Mouse (Mus musculus) urinary bladder, postnatal 10 days (tissue): ENCODE results near the gene Katnb1.

Experiments
- DNase-seq: peaks from one replicate; pipeline ENCODE4 v3.0.0; 2022; ENCODE audit warnings: low spot score

Katnb1 gene

DNA sequence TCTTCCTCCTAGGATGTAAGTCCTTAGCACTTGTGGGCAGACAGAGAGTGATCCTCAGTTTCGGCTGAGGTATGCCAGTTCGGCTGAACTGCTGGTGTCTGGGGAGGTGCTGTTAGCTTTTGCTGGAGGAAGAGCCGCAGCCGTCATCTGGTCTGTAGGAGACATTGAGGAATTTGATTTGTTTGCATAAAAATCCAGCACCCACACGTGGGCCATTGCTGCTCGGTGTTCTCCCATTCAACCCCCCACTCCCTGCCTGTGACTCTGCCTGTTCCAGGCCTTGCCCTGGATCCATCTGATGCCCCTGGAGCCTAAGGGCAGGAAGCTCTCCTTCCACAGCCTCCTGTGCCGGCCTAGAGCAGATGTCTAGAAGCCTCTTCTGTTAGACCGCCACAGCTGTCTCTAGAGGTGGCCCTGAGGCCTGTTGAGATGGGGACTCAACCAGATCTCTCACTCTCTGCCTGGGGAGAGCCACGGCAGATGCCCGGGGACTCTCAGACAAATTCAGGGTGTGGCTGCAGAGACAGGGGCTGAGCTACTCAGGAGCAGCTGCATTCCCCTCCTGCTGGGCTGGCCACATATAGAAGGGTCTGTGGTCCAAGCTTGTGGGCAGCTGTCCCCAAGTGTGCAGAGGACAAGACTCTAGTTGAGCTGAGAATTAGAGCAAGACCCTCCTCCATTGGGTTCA is 3.9 kb downstream of the Katnb1 start:
- no peak for DNase-seq

DNA sequence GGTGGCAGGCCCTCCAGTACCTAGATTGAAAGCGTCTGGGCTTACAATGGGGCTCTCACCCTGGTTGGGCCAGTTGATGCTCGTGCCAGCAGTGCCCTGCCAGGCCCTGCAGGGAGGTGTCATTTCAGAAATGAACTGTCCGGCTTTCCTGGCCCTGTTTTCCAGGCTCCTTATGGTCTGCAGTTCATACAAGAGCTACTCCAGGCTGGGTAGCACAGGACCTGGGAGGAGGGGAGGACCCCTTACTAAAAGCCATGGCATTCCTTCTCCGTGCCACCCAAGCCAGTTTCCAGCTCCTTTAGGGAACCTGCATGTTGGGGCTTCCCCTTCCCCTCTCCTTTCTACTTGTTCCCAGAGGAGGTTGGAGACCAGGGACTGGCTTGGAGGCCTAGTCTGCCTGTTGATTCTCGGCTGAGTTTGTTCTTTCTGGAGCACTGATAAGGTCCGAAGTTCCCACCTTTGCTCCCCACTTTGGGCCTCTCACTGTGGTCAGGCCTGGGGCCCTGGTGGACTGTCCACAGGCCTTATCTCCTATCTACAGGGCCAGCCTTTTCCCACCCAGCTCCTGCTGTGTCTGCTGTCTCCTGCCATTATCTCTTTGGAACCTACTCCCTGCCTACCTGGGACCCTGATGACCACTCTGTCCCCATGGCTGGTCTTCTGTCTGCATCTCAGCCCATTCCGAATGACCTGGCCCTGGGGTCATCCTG is 4.6 kb downstream of the Katnb1 start:
- DNase-seq, result no peak

DNA sequence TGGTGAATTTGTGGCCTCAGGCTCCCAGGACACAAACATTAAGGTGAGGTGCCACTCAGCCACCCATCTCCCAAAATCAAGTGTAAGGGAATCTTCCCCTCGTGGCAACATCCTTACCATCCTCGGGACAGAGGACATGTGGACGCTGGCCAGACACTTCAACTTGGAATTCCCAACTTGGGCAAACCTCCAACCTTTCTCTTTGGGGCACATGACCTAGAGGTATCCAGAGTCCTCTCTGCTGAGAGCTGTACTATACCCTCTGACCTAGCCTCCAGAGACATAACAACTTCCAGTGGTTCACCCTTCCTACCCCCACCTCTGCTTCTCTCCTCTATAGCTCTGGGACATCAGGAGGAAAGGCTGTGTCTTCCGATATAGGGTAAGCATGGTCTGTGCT is 12.6 kb downstream of the Katnb1 start:
- DNase-seq, result no peak

DNA sequence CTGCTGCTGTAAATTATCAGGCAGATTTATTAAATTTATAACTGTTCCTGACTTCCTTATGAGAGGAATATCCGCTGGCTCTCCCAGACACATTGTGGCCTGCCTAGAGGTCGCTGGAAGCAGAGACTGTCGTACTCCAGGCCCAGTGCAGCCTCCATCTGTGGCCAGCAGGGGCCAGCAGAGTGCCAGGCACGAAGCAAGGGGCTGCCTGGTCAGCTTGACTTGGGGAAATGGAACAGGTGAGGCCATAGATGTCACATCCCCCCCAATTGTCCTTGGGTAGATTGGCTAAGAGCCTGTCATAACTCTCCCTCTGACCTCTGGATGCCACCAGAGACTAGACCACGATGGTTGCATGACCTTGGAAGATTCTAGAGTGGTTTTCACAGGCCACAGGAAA is 18.0 kb downstream of the Katnb1 start:
- no peak for DNase-seq

DNA sequence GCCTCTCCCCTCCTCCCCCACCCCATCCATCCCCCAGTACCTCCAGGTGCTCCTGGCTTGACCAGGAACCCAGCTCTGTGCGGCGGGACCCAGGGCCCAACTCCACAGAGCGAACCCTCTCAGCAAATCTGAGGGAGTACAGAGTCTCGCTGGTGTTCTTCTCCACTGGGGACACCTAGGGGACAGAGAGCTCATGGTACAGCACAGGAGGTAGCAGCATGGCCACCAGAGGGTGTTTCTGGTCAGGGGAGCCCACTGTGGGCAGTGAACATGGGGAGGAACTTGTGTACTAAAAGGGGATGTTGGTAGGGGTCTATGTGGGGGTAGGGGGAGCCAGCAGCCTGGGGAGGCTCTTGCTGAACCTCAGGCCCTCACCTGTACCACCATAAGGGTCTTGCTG is 21.0 kb downstream of the Katnb1 start:
- DNase-seq, result no peak

DNA sequence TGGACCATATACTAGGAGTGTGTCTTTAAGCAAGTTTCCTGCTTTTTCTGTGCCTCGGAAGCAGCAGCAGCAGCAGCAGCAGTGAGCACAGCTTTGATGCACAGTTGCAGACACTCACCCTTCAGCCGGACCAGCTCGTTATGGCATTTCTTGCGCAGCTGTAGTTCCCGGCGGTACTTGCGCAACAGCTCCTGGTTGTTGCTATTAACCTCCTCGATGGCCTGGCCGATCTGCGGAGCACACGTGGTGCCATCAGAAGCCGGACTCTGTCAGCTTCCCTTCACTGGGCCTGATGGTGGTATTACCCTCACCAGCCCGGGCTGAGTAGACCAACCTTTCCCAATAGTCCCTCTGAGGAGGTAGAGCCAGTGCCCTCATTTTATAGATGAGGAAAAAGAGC is 26.3 kb downstream of the Katnb1 start:
- no peak for DNase-seq

DNA sequence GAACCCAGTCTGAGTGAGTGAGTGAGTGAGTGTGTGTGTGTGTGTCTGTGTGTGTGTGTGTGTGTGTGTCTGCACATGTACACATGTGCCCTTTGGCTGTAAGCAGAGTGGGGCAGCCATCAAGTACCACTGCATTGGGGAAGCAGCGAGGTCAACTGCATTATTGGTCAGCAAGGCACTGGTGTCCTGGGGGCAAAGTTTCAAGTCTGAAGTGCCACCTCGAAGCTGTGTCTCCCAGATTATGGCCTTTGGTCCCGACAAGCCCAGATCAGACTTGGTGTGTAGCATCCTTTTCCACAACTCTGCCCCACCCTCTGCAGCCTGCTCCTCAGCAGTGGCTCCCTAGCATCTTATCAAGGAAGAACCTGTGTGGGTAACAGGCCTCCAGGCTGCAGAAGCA is 31.6 kb downstream of the Katnb1 start:
- DNase-seq, result no peak

DNA sequence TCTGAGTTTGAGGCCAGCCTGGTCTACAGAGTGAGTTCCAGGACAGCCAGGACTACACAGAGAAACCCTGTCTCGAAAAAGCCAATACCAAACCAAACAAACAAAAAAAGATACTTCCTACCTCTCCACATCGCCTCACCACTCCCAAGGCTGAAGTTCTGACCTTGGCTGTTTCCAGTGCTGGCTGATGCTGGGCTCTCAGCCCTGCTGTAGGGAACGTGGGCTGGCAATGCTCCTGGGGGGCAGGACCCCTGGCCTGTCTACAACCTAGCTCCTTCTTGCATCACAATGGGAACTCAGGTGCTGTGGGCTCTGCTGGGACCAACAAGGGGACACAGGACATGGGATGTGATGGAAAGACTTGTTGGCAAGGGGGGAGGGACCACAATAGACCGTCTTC is 32.1 kb downstream of the Katnb1 start:
- DNase-seq, result no peak

- no peak for DNase-seq
Measured at GRCm38 (mm10) chr8:95113750-95114149, 32.8 kb downstream of the Katnb1 start.

- DNase-seq, result no peak
Measured at GRCm38 (mm10) chr8:95123455-95123854, 42.5 kb downstream of the Katnb1 start.

- no peak for DNase-seq
Measured at GRCm38 (mm10) chr8:95126497-95126896, 45.5 kb downstream of the Katnb1 start.

DNA sequence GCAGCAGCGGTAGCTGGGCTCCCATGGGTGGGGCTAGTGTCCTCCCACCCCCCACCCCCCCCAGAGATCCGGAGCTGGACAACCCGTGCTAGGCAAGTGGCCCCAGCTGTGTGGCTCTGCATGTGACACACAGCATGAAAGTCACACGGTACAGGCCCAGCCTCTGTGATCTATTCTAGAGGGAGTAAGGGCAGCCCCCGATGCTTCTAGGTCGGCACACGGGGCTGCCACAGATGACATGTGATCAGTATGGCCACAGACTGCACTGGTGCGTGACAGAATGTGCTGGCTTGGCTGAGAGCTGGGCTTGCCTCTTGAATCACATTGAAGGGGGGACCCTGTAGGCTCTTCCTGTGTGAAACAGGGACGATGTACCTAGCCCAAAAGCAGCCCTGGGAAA is 46.7 kb downstream of the Katnb1 start:
- no peak for DNase-seq

DNA sequence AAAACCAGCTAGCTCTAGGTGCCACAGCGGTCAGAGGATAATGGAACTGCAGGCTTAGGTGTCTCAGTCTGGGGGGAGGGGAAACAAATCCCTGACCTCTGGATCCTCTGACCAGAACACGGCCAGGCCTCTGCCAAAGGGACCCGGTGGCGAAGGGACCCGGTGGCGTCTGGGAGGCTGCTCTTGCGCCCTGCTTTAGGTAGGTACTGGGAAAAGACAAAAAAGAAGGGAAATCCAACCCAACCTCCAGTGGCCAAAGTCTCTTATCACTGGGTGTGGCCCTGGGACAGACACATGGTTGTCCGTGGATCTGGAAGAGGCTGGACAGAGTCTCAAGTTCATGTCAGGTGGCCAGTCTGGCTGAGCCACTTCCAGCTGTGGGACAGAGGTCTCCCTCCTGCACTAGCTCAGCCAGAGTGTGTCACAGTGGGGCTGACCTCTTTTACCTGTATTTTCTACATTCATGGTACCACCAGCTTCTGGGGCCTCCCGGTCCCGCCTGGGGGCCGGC is 47.8 kb downstream of the Katnb1 start:
- DNase-seq, result no peak

DNA sequence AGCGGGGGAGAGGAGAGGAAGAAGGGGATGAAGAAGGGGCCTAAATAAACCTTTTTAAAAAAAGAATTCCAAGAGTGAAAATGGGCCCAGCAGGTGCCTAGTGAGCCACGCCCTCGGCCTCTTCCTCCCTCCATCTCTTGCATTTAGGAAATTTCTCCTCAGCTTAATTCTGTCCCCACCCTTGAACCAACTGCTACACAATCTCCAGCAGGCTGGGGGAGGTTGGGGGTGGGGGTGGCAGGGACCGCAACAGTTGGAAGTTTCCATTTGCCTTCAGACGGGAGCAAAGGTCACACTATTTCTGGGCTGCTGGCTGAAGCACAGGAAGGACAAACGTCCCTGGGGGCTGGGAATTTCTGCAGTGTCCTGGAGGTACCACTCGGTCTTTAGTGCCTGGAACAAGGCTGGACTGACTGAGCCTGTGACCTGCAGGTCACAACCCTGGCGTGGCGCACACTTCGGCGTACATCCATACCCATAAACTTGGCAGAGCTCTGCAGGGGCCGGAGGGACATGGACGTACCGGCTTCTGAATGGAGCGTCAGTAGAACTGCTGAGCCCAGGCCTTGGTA is 50.1 kb downstream of the Katnb1 start:
- DNase-seq, result no peak

DNA sequence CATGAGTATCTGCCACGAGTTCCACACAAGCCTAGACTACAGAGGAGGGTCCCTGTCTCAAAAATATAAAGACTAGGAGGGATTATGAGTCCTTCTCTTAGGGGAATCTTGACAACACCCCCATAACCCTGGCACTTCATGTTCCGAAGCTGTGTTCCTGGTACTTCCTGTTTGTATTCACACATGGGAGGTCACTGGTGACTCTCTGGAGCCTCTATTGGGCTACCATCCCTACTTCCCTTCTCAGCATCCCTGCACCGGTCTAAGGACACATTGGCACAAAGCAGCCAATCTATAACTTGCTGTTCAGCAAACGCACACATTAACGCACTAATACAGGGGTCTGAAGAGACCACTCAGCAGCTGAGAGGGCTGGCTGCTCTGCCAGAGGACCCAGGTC is 51.0 kb downstream of the Katnb1 start:
- no peak for DNase-seq

- DNase-seq, result no peak
Measured at GRCm38 (mm10) chr8:95134186-95134585, 53.2 kb downstream of the Katnb1 start.

- DNase-seq, result no peak
Measured at GRCm38 (mm10) chr8:95135242-95135641, 54.3 kb downstream of the Katnb1 start.

DNA sequence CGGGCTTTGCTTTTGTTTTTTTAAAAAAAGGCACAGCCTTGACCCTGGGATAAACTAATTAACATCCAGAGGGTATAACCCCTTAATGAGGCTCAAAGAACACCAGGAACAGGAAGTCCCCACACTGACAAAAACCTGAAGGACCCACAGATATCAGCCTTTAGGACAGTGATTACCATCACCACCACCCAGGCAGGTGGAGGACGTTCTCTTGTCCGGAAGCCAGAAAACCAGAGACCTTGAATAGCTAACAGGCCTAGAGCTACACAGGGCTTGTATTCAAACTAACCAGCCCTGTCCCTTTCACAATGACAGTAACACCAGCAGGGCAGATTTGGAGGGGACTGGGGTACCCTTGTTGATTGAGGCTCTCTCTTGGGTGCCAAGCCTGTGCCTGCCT is 55.2 kb downstream of the Katnb1 start:
- DNase-seq, result no peak

DNA sequence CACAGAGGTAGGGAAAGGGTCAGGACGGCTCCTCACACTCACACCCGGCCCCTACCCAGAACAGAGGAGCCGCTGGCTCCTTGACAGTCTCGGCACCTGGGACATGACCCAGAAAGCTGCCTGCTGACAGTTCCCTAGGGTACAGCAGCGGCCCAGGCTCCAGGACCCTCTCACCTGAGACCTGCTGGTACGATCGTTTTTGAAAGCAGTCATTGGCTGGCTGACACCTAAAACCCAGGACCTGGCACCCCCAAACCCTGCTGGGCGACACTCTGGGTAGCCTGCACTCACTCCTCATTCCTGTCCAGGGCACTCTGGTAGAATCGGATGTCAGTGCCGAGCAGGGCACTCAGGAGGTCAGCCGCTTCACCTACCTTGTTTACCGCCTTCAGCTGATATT is 56.2 kb downstream of the Katnb1 start:
- DNase-seq, result no peak

DNA sequence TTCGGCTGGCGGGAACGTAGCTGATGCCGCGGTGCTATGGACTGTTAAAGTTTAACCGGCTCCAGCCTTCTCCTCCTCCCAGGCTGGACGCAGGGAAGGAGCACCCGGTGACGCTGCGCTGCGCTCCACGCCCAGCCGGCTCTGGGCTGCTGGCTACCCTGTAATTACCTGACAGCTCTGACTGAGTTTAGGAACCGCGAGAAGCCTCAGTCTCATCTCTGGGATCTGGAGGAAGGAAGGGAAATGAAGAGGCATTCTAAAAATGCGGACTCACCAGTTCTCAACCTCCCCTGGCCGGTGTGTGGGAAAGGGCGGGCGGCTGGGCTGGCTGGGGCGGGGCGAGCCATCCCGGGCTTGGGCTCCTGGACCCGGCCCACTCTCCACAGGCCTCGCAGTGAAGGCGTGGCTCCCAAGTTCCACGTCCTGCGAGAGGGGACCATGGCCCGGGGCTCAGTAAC is 56.7 kb downstream of the Katnb1 start:
- no peak for DNase-seq

DNA sequence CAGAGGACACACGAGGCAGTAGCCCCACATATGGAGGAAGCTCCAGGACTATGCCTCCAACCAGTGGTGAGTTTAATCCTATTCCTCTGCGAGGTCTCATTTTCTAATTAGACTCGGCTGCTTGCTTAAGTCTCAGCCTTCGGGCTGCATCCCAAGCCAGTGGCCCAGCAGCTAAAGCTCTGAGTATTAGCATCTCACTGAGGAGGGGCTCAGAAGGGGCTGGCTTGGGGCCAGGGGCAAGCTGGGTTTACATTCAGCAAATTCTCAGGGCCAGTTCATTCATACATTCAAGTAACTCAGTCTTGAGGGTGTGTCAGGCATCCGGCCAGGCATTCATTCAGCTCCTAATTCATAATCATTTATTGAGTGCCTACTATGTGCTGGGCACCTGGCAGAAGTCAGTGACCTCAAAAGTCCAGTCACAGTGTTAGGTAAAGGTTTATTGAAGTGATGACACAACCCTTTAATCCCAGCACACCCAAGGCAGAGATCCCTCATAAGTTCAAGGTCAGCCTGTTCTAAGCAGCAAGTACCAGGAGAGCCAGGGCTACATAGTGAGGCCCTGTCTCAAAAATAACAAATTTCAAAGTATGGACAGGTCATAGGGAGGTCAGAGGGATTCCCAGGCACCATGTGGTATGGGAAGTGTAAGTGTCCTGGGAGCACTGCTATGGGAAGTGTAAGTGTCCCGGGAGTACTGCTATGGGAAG is 57.5 kb downstream of the Katnb1 start:
- no peak for DNase-seq

GRCm38 (mm10) chr8:95139051-95139365 is 58.0 kb downstream of the Katnb1 start:
- DNase-seq, result no peak

- DNase-seq, result no peak
Measured at GRCm38 (mm10) chr8:95140555-95140954, 59.6 kb downstream of the Katnb1 start.
